Mouse (Mus musculus) brain, embryonic 14.5 days (tissue): ENCODE results near the gene Ptgir. TPM values are rescaled to one million over a fixed set of nuclear protein-coding genes. Genes with fewer than 3 reads are reported as not detected.

Experiments
- DNase-seq: peaks from one replicate; pipeline ENCODE4 v3.0.0-alpha.2; 2011; ENCODE audit warnings: low read depth
- CTCF ChIP-seq: fragments of 200-500 bp; IDR thresholded peaks from 2 replicates; pipeline ENCODE4 v1.5.1; 2012; ENCODE audit warnings: inconsistent platforms, mild to moderate bottlenecking, moderate library complexity, borderline replicate concordance; ENCODE audit not compliant: insufficient read depth, insufficient read length; ENCODE audit errors: extremely low read depth
- POLR2A ChIP-seq: fragments of 200-500 bp; IDR thresholded peaks from 2 replicates; pipeline ENCODE4 v1.6.1; 2012; ENCODE audit warnings: mild to moderate bottlenecking, inconsistent platforms, borderline replicate concordance; ENCODE audit not compliant: poor library complexity, insufficient read depth, insufficient read length, severe bottlenecking; ENCODE audit errors: extremely low read depth
- polyA plus RNA-seq: library from polyadenylated mRNA; depleted of rRNA; stranded (reverse); fragments of >200 nt; gene quantifications from 2 replicates; pipeline ENCODE4 v1.2.3, GENCODE M21; 2012

Gene Ptgir
- polyA plus RNA-seq, 1 experiment: 0.75 TPM

DNA sequence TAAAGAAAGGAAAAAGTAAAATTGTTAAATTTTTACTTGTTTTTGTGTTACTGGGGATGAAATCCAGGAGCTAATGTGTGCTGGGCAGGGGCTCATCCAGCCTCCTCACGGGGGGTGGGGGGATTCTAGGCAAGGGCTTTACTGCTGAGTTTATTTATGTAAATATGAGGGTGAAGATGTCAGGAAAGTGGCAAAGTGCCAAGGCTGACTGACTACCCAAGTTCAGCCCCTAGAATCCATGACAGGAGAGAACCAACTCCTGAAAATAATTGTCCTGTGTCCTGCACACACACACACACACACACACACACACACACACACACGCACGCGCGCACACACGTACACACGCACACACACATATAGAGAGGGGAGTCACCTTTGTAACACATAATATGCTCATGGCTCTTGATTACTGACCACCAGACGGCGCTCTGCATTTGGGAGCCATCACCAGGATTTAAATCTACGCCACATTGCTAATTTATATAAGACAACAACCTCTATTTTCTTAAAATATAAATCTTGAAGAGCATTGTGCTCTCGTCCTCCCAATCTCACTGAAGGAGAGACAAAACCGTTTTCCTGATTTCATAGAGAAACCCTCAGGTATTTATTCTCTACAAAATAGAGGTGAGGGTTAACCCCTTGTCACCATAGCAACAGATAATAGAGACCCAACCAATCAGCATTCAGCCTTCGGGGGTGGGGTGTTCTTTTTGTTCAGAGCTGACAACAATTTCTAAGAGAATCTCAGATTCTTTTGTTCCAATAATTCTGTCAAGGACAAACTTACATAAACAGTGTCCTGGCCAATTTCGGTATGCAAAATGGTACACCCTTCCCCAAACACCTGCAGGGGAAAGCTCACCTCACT lies 26.7 kb downstream of the Ptgir start:
- TF ChIP-seq POLR2A: no peak
- TF ChIP-seq CTCF: peak; percentile 74; the same call in 1 of the 2 replicates
- DNase-seq: peak; percentile 92

DNA sequence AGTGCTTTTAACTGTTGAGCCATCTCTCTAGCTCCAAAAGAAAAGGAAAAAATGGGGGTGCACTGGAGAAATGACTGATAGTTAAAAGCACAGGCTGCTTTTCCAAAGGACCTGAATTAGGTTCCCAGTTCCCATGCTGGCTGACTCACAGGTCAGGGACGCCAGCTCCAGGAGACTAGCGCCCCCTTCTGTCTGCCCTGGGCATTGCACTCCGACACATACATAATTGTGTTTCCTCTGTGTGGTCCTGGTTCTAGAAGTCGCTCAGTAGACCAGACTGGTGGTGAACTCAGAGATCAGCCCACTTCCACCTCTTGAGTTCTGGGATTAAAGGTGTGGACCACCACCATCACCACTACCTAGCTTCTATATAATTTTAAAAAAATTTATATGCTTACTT lies 31.0 kb downstream of the Ptgir start:
- peak; percentile 58 for TF ChIP-seq CTCF
- no peak for TF ChIP-seq POLR2A
- no peak for DNase-seq

DNA sequence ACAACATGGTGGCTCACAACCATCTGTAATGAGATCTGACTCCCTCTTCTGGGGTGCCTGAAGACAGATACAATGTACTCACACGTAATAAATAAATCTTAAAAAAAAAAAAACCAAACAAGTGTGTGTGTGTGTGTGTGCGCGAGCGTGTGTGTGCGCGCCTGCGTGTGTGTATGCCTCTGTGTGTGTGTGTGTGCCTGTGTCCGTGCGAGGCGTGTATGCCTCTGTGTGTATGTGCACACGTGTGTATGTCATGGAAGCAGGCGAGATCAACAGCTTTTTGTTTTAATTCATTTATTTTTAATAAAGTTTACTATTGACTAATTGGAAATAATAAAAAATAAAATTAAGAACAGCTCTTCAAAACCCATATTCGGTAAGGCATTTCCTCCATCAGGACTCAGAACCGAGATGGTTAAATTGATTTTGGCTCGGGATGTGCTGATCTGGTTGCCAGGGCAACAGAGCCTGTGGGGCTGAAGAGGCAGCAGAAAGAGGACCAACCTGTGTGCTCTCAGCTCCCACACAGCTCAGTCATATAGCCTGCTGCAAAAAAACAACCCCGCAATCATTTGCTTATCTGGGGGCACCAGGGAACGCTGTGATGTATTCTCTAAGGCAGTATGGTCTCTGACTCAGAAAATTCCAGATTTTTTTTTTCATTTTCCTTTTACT lies 32.0 kb downstream of the Ptgir start:
- TF ChIP-seq POLR2A (no peak), CTCF (no peak)
- peak; percentile 96 for DNase-seq

DNA sequence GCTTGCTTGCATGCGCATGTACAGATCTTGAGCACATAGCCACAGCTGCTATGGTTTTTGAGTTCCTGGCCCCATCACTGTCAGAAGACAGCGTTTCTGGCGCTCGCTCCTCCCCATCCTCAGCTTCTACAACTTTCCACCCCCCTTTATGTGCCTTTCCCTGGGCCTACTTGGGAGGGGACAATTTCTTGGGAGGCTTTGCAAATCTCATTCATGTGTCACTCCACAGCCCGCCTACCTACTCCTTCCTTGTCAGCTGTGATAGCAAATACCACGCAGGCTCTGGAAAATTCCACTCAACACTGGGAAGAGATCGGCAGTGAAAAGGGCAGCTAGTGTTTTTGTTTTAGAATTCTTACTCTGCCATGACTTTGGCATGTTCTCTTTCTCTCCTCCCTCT lies 34.0 kb downstream of the Ptgir start:
- TF ChIP-seq POLR2A (no peak), CTCF (no peak)
- DNase-seq: peak; percentile 73

DNA sequence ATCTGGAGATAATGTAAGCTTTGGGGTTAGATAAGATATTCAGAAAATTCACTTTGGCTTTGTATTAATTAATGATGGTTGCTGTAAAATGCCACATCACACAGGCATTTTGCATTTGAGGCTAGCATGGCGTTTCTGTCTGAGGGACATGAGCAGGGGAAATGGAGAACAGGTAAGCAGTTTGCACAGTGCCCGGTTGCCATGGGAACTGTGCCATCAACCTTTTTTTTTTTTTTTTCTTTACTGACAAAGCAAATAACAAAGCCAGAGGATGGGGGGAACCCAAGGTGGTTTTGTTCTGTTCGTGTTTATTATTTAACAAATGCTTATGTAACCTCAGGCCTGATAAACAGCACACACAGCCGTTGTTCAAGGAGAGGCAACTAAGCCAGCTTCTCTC lies 36.6 kb downstream of the Ptgir start:
- DNase-seq: peak; percentile 84
- TF ChIP-seq CTCF (no peak), POLR2A (no peak)

DNA sequence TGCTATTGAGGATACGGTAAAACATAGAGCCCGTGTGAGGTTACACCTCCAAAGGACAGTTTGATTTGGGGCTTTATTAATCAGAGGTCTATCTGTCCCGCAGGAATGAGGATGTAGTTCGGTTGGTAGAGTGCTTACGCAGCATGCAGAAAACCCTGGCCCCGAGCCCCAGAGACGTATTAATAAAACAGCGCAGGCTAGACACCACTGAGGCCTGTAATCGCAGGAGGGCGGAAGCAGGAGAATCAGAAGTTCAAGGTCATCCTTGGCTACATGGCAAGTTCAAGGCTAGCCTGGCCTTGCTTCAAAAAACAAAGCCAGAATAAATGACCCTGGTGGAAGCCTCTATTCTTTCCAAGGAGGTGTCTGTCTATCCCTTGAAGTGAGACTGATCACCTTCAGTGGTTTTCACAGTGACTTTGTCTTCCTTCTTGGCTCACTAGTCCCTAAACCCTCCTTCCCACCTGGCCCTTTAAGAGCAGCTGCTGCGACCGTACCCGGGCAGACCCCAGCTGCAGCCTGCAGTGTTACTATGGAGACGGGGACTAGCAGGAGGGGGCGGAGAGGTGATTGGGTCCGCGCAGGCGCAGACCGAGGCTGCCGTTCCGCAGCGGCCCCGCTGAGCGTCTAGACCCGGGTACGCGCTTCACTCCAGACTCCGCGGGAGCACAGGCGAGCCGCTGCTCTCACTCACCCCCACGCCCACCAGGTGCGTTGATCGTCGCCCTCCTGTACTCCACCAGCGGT lies 37.9 kb downstream of the Ptgir start, which contains the start of gene Pnmal2:
Pnmal2 (plus strand) TSS at position 622 of the 747 bp plus-strand sequence.
- no peak for TF ChIP-seq CTCF
- TF ChIP-seq POLR2A: peak; percentile 81

DNA sequence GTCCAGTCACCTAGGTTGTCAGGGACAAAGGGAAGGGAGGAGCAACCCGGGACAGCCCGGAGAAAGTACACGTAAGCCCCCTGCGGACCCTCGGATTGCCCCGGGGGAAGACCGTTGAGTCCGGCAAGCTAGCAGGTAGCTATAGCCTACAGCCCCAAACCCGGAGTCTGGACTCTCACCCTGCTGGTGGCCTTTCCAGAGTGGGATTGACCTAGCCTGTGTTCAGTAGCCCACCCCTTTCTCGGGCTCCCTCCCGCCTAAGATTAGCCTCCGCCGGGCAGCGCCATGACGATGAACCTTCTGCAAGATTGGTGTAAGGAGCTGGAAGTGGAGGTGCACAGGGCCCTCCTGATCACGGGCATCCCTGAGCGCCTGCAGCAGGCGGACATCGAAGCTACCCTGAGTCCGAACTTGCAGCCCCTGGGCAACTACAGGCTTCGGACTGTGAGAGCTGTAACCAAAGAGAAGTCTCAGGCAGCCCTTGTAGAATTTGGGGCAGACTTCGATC lies 38.6 kb downstream of the Ptgir start:
- DNase-seq: no peak
- TF ChIP-seq CTCF (no peak), POLR2A (no peak)

More for the DNA sequence above, 37.9 kb downstream of the Ptgir start, which contains the start of gene Pnmal2:
- DNase-seq: peak; percentile 98

DNA sequence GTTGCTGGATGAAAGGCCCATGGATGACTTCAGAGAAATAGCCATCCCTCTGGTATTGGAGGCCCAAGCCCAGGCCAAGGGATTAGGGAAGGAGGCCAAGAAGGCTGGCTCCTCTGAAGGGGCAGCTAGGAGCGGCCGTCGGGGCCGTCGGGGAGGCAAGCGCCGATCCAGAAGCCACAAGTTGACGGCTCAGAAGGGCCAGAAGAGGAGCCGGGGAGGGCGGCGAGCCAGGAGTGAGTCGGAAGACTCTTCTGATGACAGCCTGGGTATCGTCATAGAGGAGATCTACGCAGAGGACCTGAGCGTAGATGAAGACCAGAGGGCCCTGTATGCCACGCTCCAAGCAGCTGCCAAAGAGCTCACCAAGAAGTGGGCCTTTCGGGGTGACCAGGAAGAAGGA lies 39.1 kb downstream of the Ptgir start:
- DNase-seq: no peak
- TF ChIP-seq CTCF (no peak), POLR2A (no peak)

DNA sequence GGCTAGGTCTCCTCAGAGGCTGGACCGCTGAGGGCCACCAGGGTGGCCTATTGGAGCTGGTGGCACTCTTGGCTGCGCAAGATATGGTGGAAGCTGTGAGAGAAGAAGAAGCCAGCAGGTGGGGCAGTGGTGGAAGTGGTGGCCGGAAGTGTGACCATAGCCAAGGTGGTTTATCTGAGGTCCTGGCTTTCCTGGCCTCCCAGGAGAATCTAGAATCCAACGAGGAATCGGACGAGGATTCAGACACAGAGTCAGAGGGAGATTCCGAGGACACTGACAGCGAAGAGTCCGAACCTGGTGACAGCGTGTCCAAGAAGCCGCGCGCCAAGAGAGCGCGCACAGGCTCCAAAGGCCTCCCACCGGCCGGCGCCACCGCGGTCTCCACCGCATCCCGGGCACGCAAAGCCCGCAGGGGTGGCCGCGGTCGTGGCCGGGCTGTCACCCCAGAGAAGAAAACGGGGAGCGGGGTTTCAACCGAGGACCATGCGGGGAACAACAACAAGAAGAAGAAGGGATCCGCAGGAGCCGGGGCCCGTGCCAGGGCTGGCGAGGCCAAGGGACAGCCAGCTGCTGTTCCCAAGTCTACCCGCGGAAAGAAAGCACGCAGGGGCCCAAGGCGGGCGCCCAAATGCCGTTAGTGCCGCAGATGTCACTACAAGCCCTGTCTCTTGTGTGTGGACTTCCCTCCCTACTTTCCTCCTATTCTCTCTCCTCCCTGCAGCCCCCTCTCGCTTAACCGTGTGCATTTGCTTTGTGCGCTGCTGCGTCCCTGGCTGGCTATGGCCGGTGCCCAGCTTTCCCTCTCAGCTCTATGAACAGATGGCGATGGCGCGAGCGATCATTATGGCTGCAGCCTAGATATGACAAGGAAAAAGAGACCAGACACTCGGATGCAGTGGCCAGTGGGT lies 40.4 kb downstream of the Ptgir start:
- DNase-seq: peak; percentile 55
- TF ChIP-seq CTCF: no peak
- no peak for TF ChIP-seq POLR2A

DNA sequence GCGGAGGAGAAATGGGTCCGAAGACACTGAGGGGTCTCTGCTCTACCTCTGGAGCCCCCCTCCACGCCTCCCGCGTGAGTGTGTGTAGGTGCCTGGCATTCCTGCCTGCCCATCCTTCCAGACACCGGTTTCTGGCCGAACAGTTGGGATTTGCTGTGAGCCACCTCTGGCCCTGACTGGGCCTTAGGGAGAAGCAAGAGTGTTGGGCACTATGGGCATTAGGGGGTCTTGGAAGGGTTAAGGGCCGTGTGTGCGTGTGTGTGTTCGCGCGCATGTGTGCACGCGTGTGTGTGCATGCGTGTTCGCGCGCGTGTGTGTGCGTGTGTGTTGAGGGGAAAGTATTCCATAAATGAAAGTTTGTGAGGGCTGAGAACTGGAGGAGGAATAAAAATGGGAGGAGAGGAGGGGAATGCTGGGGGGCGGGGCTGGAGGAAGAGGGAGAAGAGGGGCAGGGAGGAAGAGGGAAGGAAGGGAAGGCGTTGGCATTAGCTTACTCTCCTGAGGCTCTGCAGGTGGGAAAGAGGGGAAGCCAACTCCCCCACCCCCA lies 41.1 kb downstream of the Ptgir start:
- no peak for DNase-seq
- no peak for TF ChIP-seq POLR2A
- no peak for TF ChIP-seq CTCF
